Mouse (Mus musculus) spleen, postnatal 0 days (tissue): Measurements from ENCODE around the gene Cnpy1. TPM values are rescaled to one million over a fixed set of nuclear protein-coding genes. Genes with fewer than 3 reads are reported as not detected.

Experiments
- polyA plus RNA-seq: library from polyadenylated mRNA; unstranded; fragments of >200 nt; fragmentation: Nextera tagmentation; extraction: Ambion mirVana; gene quantifications from 2 replicates; pipeline ENCODE4 v1.2.1, GENCODE M21; 2015

The Cnpy1 gene
- polyA plus RNA-seq, result 0.05 TPM in 1 of 2 replicates, not detected in the other

DNA sequence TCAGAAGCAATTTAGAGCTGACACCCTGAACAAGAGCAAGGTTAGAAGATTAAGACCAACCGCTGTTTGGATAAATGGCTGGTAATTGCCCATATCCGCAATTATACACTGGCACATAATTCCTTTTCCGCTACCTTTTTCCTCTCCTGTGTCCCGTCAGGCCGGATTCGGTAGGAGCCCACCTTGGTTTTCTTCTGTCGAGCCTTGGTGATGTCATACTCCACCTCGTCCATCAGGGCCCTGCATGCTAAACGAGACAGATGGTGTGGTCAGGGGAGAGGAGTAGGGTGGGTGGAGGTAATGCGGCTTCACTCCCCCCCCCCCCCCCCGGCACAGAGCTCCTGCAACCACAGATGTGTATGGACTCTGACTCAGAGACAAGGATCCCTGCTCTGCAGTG lies at the start of gene Cnpy1:
Gene Cnpy1 (minus strand): TSS at position 233 of the 400 bp plus-strand sequence.

DNA sequence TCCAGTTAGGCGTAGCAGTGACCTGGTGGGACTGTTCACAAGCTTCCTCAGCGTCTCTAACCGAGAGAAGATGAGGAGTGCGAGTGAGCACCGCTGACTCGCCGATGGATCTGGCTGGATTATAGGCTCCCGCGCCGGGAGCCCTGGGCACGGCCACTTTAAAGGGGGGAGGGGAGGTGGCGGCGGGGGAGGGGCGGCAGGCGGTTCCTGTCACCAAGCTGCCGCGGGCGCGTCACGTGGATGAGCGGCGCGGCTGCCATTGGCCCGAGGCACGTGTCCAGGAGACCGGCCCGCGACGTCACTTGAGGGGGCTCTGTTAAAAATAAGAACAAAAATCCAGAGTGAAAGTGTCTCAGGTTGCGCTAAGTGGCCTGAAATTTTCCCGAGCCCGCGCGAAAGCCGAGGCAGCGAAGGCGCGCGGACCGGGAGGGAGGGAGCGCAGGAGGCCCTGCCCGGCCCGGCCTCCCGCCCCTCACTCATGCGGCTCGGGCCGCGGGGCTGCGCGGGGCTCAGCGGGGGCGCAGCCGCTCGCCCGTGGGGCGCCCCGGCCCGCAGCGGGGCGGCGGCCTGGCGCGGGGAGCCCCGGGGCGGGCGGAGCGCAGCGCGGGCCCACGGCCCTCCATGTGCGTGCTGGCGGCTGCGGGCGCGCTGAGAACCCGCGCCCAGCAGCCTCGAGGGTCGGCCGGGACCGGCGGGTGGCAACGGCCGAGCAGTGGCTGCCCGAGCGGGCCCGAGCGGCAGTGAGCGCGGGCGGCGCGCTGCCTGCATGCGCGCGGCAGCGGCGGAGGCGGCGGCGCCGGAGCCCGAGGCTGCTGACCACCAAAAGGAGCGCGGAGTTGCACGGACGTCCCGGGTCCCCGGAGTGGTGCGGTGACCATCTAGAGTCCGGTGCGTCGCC lies 80.0 kb downstream of the Cnpy1 start, which contains the start of gene En2:
Gene En2 (plus strand): TSS at position 337 of the 898 bp plus-strand sequence.

Other genes starting within 250 kb of the Cnpy1 start
- 21.3 and 22.0 TPM in 2 replicates for gene Insig1, start 174.4 kb downstream of the Cnpy1 start, polyA plus RNA-seq
- not detected in 2 replicates for gene En2, start 80.1 kb downstream of the Cnpy1 start, polyA plus RNA-seq
- 8.7 and 9.6 TPM in 2 replicates for gene Rbm33, start 71.3 kb upstream of the Cnpy1 start, polyA plus RNA-seq
- gene Shh, start 221.4 kb upstream of the Cnpy1 start, polyA plus RNA-seq, result not detected in 2 replicates